Mouse (Mus musculus) liver, adult 2 months (tissue): ENCODE data around the gene Faf1.

Source experiments
- CTCF ChIP-seq: fragments of 200-500 bp; IDR thresholded peaks from 2 replicates; pipeline ENCODE4 v1.5.1; 2011; ENCODE audit warnings: low read depth, low read length, control low read depth
- POLR2A ChIP-seq: fragments of 200-500 bp; IDR thresholded peaks from 2 replicates; pipeline ENCODE4 v1.6.1; 2011; ENCODE audit warnings: low read length, control low read depth; ENCODE audit not compliant: insufficient read depth; ENCODE audit errors: extremely low read depth

DNA sequence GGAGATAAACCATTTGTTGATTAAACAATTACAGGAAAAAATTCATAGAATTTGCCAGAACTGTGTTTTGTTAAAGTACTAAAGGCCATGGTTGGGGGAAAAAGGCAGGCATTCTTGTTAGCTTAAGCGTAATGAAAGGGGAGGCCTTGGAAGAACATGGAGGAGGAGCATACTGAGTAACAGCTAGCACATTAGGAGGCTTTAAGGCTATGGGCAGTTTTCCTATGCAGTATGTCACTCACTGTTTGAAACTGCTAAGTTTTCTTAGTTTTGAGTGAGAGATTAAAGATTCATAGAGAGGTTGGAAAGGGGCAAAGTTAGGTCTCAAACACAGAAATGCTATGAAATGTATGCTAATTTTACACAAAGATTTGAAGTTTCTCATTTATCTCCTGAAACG, 2.3 kb upstream of the Faf1 start:
- TF ChIP-seq CTCF: no peak
- no peak for TF ChIP-seq POLR2A
